In the genomic region with DNA sequence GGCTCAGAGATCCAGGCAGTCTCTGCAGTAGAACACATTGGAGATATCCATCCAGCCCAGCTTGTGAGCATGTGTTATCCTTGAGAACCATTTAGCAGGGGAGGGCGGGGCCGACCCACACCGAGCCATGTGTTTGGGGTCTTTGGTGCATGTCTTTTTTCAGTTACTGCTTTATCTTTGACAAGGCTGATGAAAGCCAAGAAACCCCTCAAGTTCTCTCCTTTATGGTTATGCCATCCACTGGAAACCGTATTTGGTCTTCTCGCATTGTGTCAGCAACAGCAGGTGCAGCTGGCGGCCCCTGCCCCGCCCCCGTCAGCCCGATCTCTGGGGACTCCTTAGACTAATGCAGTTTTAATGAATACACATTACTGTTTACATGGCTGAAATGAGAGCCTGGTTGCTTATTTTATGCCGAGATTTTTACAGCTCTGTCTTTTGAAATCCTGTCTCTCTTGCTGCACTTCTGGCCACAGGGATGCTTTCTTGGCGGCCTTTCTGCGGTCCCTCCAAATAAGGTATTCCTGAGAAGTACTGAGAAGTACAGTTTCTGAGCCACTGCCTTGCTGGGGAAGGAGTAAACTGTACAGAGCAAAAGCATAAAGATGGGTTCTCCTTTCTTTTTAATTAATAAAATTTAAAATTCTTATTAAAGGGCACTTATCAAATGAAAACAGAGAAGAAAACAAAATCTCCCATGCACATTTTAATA, we compare ENCODE assay signal across 9 mouse cellular contexts.
DNase-seq lines count a peak whose midpoint lies in the region; ATAC-seq and TF ChIP-seq lines count a peak whose summit lies in the region.
"Had no signal": no experiment of that assay in that cellular context is flagged by ENCODE, and none has a peak within 500 bp of the region (broad histone marks: within the 10 kb centered on the region; RNA-seq: fewer than 3 reads in every experiment).

No protein-coding gene starts in this region.

- WGBS in intestine, embryonic 15.5 days: 65% methylated on average over 12 of the region's 12 CpGs
- 60% methylated on average over 12 of the region's 12 CpGs for WGBS in intestine, embryonic 16.5 days
- 80% methylated on average over 12 of the region's 12 CpGs for WGBS in embryonic facial prominence, embryonic 10.5 days
- 41% methylated on average over 12 of the region's 12 CpGs for WGBS in limb, embryonic 14.5 days

- TF ChIP-seq POLR2A in limb, embryonic 14.5 days (IDR thresholded peaks at IDR 0.05; ENCODE audit: borderline replicate concordance, extremely low read depth, insufficient read depth, insufficient read length): no peak

- H3K9ac ChIP-seq in intestine, embryonic 15.5 days: no peak overlapping the region
- no peak overlapping the region for H3K9ac ChIP-seq in intestine, embryonic 16.5 days (ENCODE audit: low read depth, low read length)
- no peak overlapping the region for H3K9ac ChIP-seq in limb, embryonic 14.5 days (ENCODE audit: low read depth, low read length, severe bottlenecking)

- H3K9me3 ChIP-seq in intestine, embryonic 15.5 days: no peaks in the 10 kb centered on the region
- H3K9me3 ChIP-seq in intestine, embryonic 16.5 days (ENCODE audit: control insufficient read depth, low read length): no peaks in the 10 kb centered on the region
- no peaks in the 10 kb centered on the region for H3K9me3 ChIP-seq in embryonic facial prominence, embryonic 10.5 days
- H3K9me3 ChIP-seq in limb, embryonic 14.5 days (ENCODE audit: control insufficient read depth, low read length): no peaks in the 10 kb centered on the region

- peak; percentile 34; the same call in 1 of the 2 replicates for ATAC-seq in intestine, embryonic 15.5 days
- no peak for ATAC-seq in intestine, embryonic 16.5 days
- ATAC-seq in limb, embryonic 14.5 days (ENCODE audit: low FRiP score, low read depth): no peak

- no peak overlapping the region for H3K4me3 ChIP-seq in intestine, embryonic 15.5 days (replicated peaks)
- H3K4me3 ChIP-seq in intestine, embryonic 16.5 days (ENCODE audit: low read length): no peak overlapping the region
- no peak overlapping the region for H3K4me3 ChIP-seq in embryonic facial prominence, embryonic 10.5 days
- no peak overlapping the region for H3K4me3 ChIP-seq in limb, embryonic 14.5 days (replicated peaks; ENCODE audit: low read length)

- H3K27ac ChIP-seq in intestine, embryonic 15.5 days: no peak overlapping the region
- H3K27ac ChIP-seq in intestine, embryonic 16.5 days (ENCODE audit: low read length): no peak overlapping the region
- no peak overlapping the region; the same call in 1 of the 2 replicates for H3K27ac ChIP-seq in embryonic facial prominence, embryonic 10.5 days (replicated peaks)
- H3K27ac ChIP-seq in limb, embryonic 14.5 days (replicated peaks; ENCODE audit: low read depth, low read length): no peak overlapping the region

- peak; percentile 16 for DNase-seq in embryonic facial prominence, embryonic 10.5 days (ENCODE audit: low spot score)
- DNase-seq in limb, embryonic 14.5 days (ENCODE audit: low spot score): peak; percentile 13
- DNase-seq in spleen, postnatal 36 days (ENCODE audit: low spot score in 2 of 2): peak; percentile 74 to 76
- DNase-seq in ovary, adult 18-20 months (ENCODE audit: low spot score): no peak
- DNase-seq in cerebellum, postnatal 14 days: no peak
- no peak for DNase-seq in urinary bladder, postnatal 10 days (ENCODE audit: low spot score)
- DNase-seq: kidney, adult 8-10 months had no signal

- H3K4me1 ChIP-seq in intestine, embryonic 15.5 days (replicated peaks): no peaks in the 10 kb centered on the region
- H3K4me1 ChIP-seq in intestine, embryonic 16.5 days (ENCODE audit: control insufficient read depth, insufficient read depth, low read length): no peaks in the 10 kb centered on the region
- no peaks in the 10 kb centered on the region for H3K4me1 ChIP-seq in embryonic facial prominence, embryonic 10.5 days
- no peaks in the 10 kb centered on the region for H3K4me1 ChIP-seq in limb, embryonic 14.5 days (ENCODE audit: control insufficient read depth, insufficient read depth, low read length)

- H3K27me3 ChIP-seq in intestine, embryonic 15.5 days (replicated peaks): no peaks in the 10 kb centered on the region
- H3K27me3 ChIP-seq in intestine, embryonic 16.5 days (replicated peaks; ENCODE audit: control insufficient read depth, insufficient read depth, low read length): no peaks in the 10 kb centered on the region
- no peaks in the 10 kb centered on the region for H3K27me3 ChIP-seq in embryonic facial prominence, embryonic 10.5 days (replicated peaks; ENCODE audit: low read depth, poor library complexity, severe bottlenecking)
- no peaks in the 10 kb centered on the region for H3K27me3 ChIP-seq in limb, embryonic 14.5 days (ENCODE audit: control insufficient read depth, insufficient read depth, low read length)

- H3K36me3 ChIP-seq in intestine, embryonic 15.5 days: no peaks in the 10 kb centered on the region
- H3K36me3 ChIP-seq in intestine, embryonic 16.5 days (ENCODE audit: control insufficient read depth, insufficient read depth, low read length): no peaks in the 10 kb centered on the region
- no peaks in the 10 kb centered on the region for H3K36me3 ChIP-seq in embryonic facial prominence, embryonic 10.5 days (replicated peaks)
- no peaks in the 10 kb centered on the region for H3K36me3 ChIP-seq in limb, embryonic 14.5 days (ENCODE audit: control insufficient read depth, insufficient read depth, low read length)

- H3K4me2 ChIP-seq in intestine, embryonic 15.5 days (replicated peaks): no peak overlapping the region
- H3K4me2 ChIP-seq in intestine, embryonic 16.5 days (ENCODE audit: low read depth, low read length): no peak overlapping the region
- H3K4me2 ChIP-seq in limb, embryonic 14.5 days (replicated peaks; ENCODE audit: low read depth, low read length, severe bottlenecking): no peak overlapping the region

Comparison
In these comparisons a context has a peak if more than half of its experiments do, and no peak if none do; other contexts are left out.
1. DNase-seq: peak in embryonic facial prominence, embryonic 10.5 days (single experiment), limb, embryonic 14.5 days (single experiment) and spleen, postnatal 36 days (2 of 2); none in ovary, adult 18-20 months (single experiment), cerebellum, postnatal 14 days (0 of 2) and urinary bladder, postnatal 10 days (single experiment).